Comparison of ENCODE assay signal across 17 mouse cellular contexts in genomic region chr1:30790220-30790619, GRCm38 (mm10).
"Had no signal": no experiment of that assay in that cellular context is flagged by ENCODE, and none has a peak within 500 bp of the region (broad histone marks: within the 10 kb centered on the region; RNA-seq: fewer than 3 reads in every experiment).

No protein-coding gene starts in this region.

- ATAC-seq: liver, embryonic 12.5 days had no signal

- H3K9me3 ChIP-seq: kidney, embryonic 15.5 days; limb, embryonic 12.5 days; liver, embryonic 12.5 days; liver, embryonic 15.5 days; lung, embryonic 15.5 days had no signal

- H3K27me3 ChIP-seq: kidney, embryonic 15.5 days; limb, embryonic 12.5 days; liver, embryonic 12.5 days; liver, embryonic 15.5 days; lung, embryonic 15.5 days had no signal

- H3K4me2 ChIP-seq: kidney, embryonic 15.5 days; limb, embryonic 12.5 days; liver, embryonic 12.5 days; liver, embryonic 15.5 days; lung, embryonic 15.5 days; midbrain, embryonic 11.5 days had no signal

- H3K4me1 ChIP-seq: limb, embryonic 12.5 days; liver, embryonic 12.5 days; liver, embryonic 15.5 days; lung, embryonic 15.5 days had no signal

- H3K36me3 ChIP-seq: kidney, embryonic 15.5 days; limb, embryonic 12.5 days; liver, embryonic 12.5 days; liver, embryonic 15.5 days; lung, embryonic 15.5 days had no signal

- H3K4me3 ChIP-seq: kidney, embryonic 15.5 days; left cerebral cortex, adult 2 months; limb, embryonic 12.5 days; liver, embryonic 12.5 days; liver, embryonic 15.5 days; lung, embryonic 15.5 days had no signal

- H3K9ac ChIP-seq: kidney, embryonic 15.5 days; limb, embryonic 12.5 days; liver, embryonic 12.5 days; liver, embryonic 15.5 days; lung, embryonic 15.5 days had no signal

- DNase-seq: kidney, postnatal 10 days; kidney, postnatal 36 days; layer of hippocampus, postnatal 36 days; liver; lung, adult 18-20 months; lung, postnatal 10 days; lung, postnatal 36 days; midbrain, embryonic 14.5 days; thymus, adult 18-20 months; thymus, postnatal 4 days had no signal

- H3K27ac ChIP-seq: kidney, embryonic 15.5 days; left cerebral cortex, adult 2 months; limb, embryonic 12.5 days; liver, embryonic 12.5 days; liver, embryonic 15.5 days; lung, embryonic 15.5 days had no signal
